Mouse (Mus musculus) frontal cortex, postnatal 25 days (tissue): ENCODE data around the gene Ccdc162.

Experiments used
- DNase-seq, 2 experiments: peaks; one replicate each; pipeline ENCODE4 v3.0.0; 2022; ENCODE audit warnings: low spot score in 2 of 2

Gene Ccdc162

GRCm38 (mm10) chr10:41542057-41542456, 174.4 kb downstream of the Ccdc162 start:
- DNase-seq = no peak

- DNase-seq = no peak
Observed at GRCm38 (mm10) chr10:41538986-41539385, 177.4 kb downstream of the Ccdc162 start.

- no peak for DNase-seq
Observed at GRCm38 (mm10) chr10:41537983-41538330, 178.5 kb downstream of the Ccdc162 start.

- DNase-seq = no peak
Observed at GRCm38 (mm10) chr10:41537226-41537982, 179.0 kb downstream of the Ccdc162 start.

GRCm38 (mm10) chr10:41536714-41537113, 179.7 kb downstream of the Ccdc162 start:
- no peak for DNase-seq

GRCm38 (mm10) chr10:41535991-41536390, 180.4 kb downstream of the Ccdc162 start:
- no peak for DNase-seq

- no peak for DNase-seq
Observed at GRCm38 (mm10) chr10:41529972-41530371, 186.5 kb downstream of the Ccdc162 start.

GRCm38 (mm10) chr10:41525696-41526095, 190.7 kb downstream of the Ccdc162 start:
- DNase-seq = no peak

- no peak for DNase-seq
Observed at GRCm38 (mm10) chr10:41523386-41523785, 193.0 kb downstream of the Ccdc162 start.

GRCm38 (mm10) chr10:41520410-41520673, 196.1 kb downstream of the Ccdc162 start:
- DNase-seq = no peak

- DNase-seq = peak; percentile 14 to 22
Observed at GRCm38 (mm10) chr10:41519640-41520409, 196.6 kb downstream of the Ccdc162 start.

GRCm38 (mm10) chr10:41518981-41519618, 197.3 kb downstream of the Ccdc162 start, which contains the start of gene Cd164:
Gene Cd164, plus strand, starts transcription at chr10:41519414.
- DNase-seq = peak; percentile 78 to 87

GRCm38 (mm10) chr10:41518508-41518980, 197.9 kb downstream of the Ccdc162 start:
- peak; percentile 35 to 47 for DNase-seq

GRCm38 (mm10) chr10:41514921-41515320, 201.5 kb downstream of the Ccdc162 start:
- no peak for DNase-seq

- no peak for DNase-seq
Observed at GRCm38 (mm10) chr10:41514301-41514700, 202.1 kb downstream of the Ccdc162 start.

- no peak for DNase-seq
Observed at GRCm38 (mm10) chr10:41509160-41509559, 207.3 kb downstream of the Ccdc162 start.

GRCm38 (mm10) chr10:41505446-41505845, 211.0 kb downstream of the Ccdc162 start:
- peak in 1 of 2 experiments; percentile 52 for DNase-seq

- no peak for DNase-seq
Observed at GRCm38 (mm10) chr10:41504996-41505395, 211.4 kb downstream of the Ccdc162 start.

GRCm38 (mm10) chr10:41500941-41501340, 215.5 kb downstream of the Ccdc162 start:
- no peak for DNase-seq

GRCm38 (mm10) chr10:41491111-41491510, 225.3 kb downstream of the Ccdc162 start:
- no peak for DNase-seq

GRCm38 (mm10) chr10:41490518-41490873, 225.9 kb downstream of the Ccdc162 start:
- no peak for DNase-seq

GRCm38 (mm10) chr10:41489708-41490517, 226.5 kb downstream of the Ccdc162 start, which contains the start of the genes Smpd2 and Ppil6:
Gene Smpd2, minus strand, starts transcription at chr10:41490369.
Gene Ppil6, plus strand, starts transcription at chr10:41490439.
- peak; percentile 87 for DNase-seq
